Mouse (Mus musculus): Measurements from ENCODE around the gene Rsph1.
A peak's percentile ranks its signal among the peaks of the same experiment; 100 is the strongest.

DNA sequence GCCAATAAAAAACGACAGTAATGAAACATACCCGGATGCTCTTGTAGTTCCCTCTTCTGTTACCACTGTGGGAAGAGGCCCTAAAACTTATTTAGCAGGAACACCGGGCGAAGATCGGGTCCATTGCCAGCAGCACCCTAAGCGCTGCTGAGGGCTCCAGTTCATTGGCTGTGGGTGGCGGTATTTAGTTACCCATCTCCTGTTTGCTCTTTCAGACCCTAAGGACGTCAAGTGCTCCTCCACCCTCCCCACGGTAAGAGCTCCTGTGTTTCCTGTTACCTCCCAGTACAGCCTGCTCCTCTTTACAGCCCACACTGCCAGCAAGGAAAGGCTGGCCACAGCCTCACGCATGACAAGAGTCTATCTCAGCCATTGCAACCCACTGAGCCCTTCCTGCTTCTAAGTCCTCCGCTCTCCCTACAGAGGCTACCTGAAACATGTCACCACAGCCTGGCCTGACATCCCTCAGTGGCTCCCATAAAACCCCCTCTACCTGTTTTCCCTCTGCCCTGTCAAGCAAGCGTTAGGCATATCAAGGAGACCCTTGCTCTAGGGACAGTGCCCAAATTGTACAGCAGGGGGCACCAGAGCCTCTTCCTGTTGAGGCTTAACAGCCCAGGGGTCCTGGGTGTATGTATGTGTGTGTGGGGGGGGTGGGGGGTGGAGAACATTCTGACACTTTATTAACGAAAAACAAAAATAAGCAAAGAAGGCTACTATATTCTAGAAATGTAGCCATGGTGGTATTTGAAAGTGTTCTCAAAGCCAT, 48.5 kb upstream of the Rsph1 start:
- peak; percentile 57 for TF ChIP-seq CTCF (IDR thresholded peaks at IDR 0.05; ENCODE audit: low read depth)
- no peak for TF ChIP-seq EP300 (IDR thresholded peaks at IDR 0.05; ENCODE audit: low read depth)
